Mouse (Mus musculus) testis, adult 10 weeks (tissue): ENCODE results near the gene Map3k11. TPM values are rescaled to one million over a fixed set of nuclear protein-coding genes. Genes with fewer than 3 reads are reported as not detected.

Experiments
- polyA plus RNA-seq: library from polyadenylated mRNA; stranded (reverse); fragments of 350-450 nt; fragmentation: Illumina TruSeq; extraction: RNeasy Lipid Tissue Mini Kit (QIAGEN cat#74804); gene quantifications from one replicate; pipeline ENCODE4 v1.2.3, GENCODE M21; 2014; ENCODE audit warnings: low read depth, low replicate concordance

The Map3k11 gene
- polyA plus RNA-seq, result 2.6 TPM

GRCm38 (mm10) chr19:5688200-5689087 is at the start of gene Map3k11, which contains the start of gene Pcnx3:
Gene Map3k11 (plus strand): TSS chr19:5688742.
Gene Pcnx3 (minus strand): TSS chr19:5688908.

GRCm38 (mm10) chr19:5662981-5663913 is 25.3 kb upstream of the Map3k11 start, which contains the start of gene Sipa1:
Gene Sipa1 (minus strand): TSS chr19:5663707.

GRCm38 (mm10) chr19:5704163-5704800 is 15.7 kb downstream of the Map3k11 start, which contains the start of gene Kcnk7:
Gene Kcnk7 (plus strand): TSS chr19:5704367.

GRCm38 (mm10) chr19:5725767-5726515 is 37.4 kb downstream of the Map3k11 start, which contains the start of gene Ehbp1l1:
Gene Ehbp1l1 (minus strand): TSS chr19:5726317.

GRCm38 (mm10) chr19:5729444-5729815 is 40.9 kb downstream of the Map3k11 start, which contains the start of gene Fam89b:
Gene Fam89b (minus strand): TSS chr19:5729653.

GRCm38 (mm10) chr19:5740320-5741317 is 52.1 kb downstream of the Map3k11 start, which contains the start of gene Ltbp3:
Gene Ltbp3 (plus strand): TSS chr19:5740904.

Other genes with a start within 250 kb of the Map3k11 start
- 0.57 TPM for gene Fosl1, start 241.2 kb upstream of the Map3k11 start, polyA plus RNA-seq
- gene Ccdc85b, start 230.8 kb upstream of the Map3k11 start, polyA plus RNA-seq, result 0.14 TPM
- gene Fibp, start 228.1 kb upstream of the Map3k11 start, polyA plus RNA-seq, result 5.3 TPM
- not detected for gene Ctsw, start 220.2 kb upstream of the Map3k11 start, polyA plus RNA-seq
- gene Efemp2, start 214.8 kb upstream of the Map3k11 start, polyA plus RNA-seq, result 0.52 TPM
- 1.2 TPM for gene Mus81, start 200.3 kb upstream of the Map3k11 start, polyA plus RNA-seq
- 118 TPM for gene Cfl1, start 198.3 kb upstream of the Map3k11 start, polyA plus RNA-seq
- gene 1700020D05Rik, start 185.0 kb upstream of the Map3k11 start, polyA plus RNA-seq, result 127 TPM
- gene Snx32, start 178.2 kb upstream of the Map3k11 start, polyA plus RNA-seq, result 0.91 TPM
- gene Ovol1, start 128.1 kb upstream of the Map3k11 start, polyA plus RNA-seq, result 1.9 TPM
- gene Ap5b1, start 120.7 kb upstream of the Map3k11 start, polyA plus RNA-seq, result not detected
- 0.25 TPM for gene Rnaseh2c, start 86.9 kb upstream of the Map3k11 start, polyA plus RNA-seq
- gene Kat5, start 78.5 kb upstream of the Map3k11 start, polyA plus RNA-seq, result 52.9 TPM
- 1.1 TPM for gene Rela, start 51.3 kb upstream of the Map3k11 start, polyA plus RNA-seq
- gene Sipa1, start 25.0 kb upstream of the Map3k11 start, polyA plus RNA-seq, result 0.07 TPM
- gene Pcnx3, start 166 bp downstream of the Map3k11 start, polyA plus RNA-seq, result 0.55 TPM
- gene Kcnk7, start 15.6 kb downstream of the Map3k11 start, polyA plus RNA-seq, result not detected
- gene Ehbp1l1, start 37.6 kb downstream of the Map3k11 start, polyA plus RNA-seq, result 3.6 TPM
- gene Fam89b, start 40.9 kb downstream of the Map3k11 start, polyA plus RNA-seq, result 4.0 TPM
- gene Ltbp3, start 52.2 kb downstream of the Map3k11 start, polyA plus RNA-seq, result 0.53 TPM
- 0.52 TPM for gene Scyl1, start 82.7 kb downstream of the Map3k11 start, polyA plus RNA-seq
- gene Frmd8, start 186.5 kb downstream of the Map3k11 start, polyA plus RNA-seq, result 3.8 TPM
- gene Slc25a45, start 189.1 kb downstream of the Map3k11 start, polyA plus RNA-seq, result 2.8 TPM
- gene Tigd3, start 205.4 kb downstream of the Map3k11 start, polyA plus RNA-seq, result 0.38 TPM
- 9.0 TPM for gene Dpf2, start 224.3 kb downstream of the Map3k11 start, polyA plus RNA-seq
- 0.11 TPM for gene Cdc42ep2, start 236.1 kb downstream of the Map3k11 start, polyA plus RNA-seq